Mouse (Mus musculus) limb, embryonic 10.5 days (tissue): ENCODE data around the gene Ctsk. TPM values are rescaled to one million over a fixed set of nuclear protein-coding genes. Genes with fewer than 3 reads are reported as not detected.

ENCODE experiments used
- DNase-seq: peaks from one replicate; pipeline ENCODE4 v3.0.0-alpha.2; 2017; ENCODE audit warnings: low spot score
- H3K27ac ChIP-seq: fragments of 300-500 bp; sonication (generic); 2 replicates; pipeline ENCODE4 v1.5.1; 2016; ENCODE audit warnings: mild to moderate bottlenecking
- H3K27me3 ChIP-seq: fragments of 300-500 bp; sonication (generic); 2 replicates; pipeline ENCODE4 v1.6.1; 2016; ENCODE audit warnings: low read depth, mild to moderate bottlenecking; ENCODE audit not compliant: poor library complexity, severe bottlenecking
- H3K36me3 ChIP-seq: fragments of 300-500 bp; sonication (generic); 2 replicates; pipeline ENCODE4 v1.6.1; 2016; ENCODE audit warnings: mild to moderate bottlenecking, moderate library complexity
- H3K4me1 ChIP-seq: fragments of 300-500 bp; sonication (generic); 2 replicates; pipeline ENCODE4 v1.6.1; 2016
- H3K4me3 ChIP-seq: fragments of 300-500 bp; sonication (generic); 2 replicates; pipeline ENCODE4 v1.5.1; 2016; ENCODE audit warnings: mild to moderate bottlenecking, moderate library complexity
- H3K9me3 ChIP-seq: fragments of 300-500 bp; sonication (generic); replicated peaks from 2 replicates; pipeline ENCODE4 v1.6.1; 2016; ENCODE audit warnings: mild to moderate bottlenecking
- WGBS: fragments of 180-500 bp; shearing (Covaris S2); methylation state at CpG from one replicate; pipeline ENCODE4 v1.1.7; 2016; 5-methylcytosine and 5-hydroxymethylcytosine counted together
- polyA plus RNA-seq: library from polyadenylated mRNA; unstranded; fragments of >200 nt; fragmentation: Nextera tagmentation; extraction: Ambion mirVana; gene quantifications from 2 replicates; pipeline ENCODE4 v1.2.1, GENCODE M21; 2016

Gene Ctsk
- 3.4 and 4.2 TPM in 2 replicates for polyA plus RNA-seq

DNA sequence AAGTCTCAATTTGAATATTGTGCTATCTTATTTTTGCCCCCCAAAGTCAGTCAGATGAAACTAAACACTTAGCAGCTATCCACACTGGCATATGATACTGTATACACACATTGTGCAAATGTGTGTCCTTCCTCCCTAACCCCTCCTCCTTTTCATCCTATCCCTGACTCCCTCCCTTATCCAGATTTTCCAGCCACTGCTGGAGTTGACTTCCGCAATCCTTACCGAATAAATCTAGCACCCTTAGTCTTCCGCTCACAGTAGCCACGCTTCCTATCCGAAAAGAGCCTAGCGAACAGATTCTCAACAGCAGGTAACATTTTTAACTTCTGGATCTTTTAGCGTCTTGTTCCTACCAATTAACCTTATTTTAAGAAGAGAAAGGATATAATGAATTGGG lies at the start of gene Ctsk:
Gene Ctsk, plus strand, starts transcription at position 233 of the 400 bp plus-strand sequence.
- peak within 1 kb of the TSS; percentile 79 for H3K27ac ChIP-seq
- H3K4me3 ChIP-seq = peak within 1 kb of the TSS; percentile 33
- H3K9me3 ChIP-seq = no peaks in the 10 kb centered on the region
- H3K27me3 ChIP-seq = no peaks in the 10 kb centered on the region
- peaks cover 47% of the 10 kb centered on the region for H3K4me1 ChIP-seq
- peaks cover 30% of the 10 kb centered on the region for H3K36me3 ChIP-seq
- DNase-seq = no peak
- 73% methylated on average over 7 of the region's 7 CpGs for WGBS

DNA sequence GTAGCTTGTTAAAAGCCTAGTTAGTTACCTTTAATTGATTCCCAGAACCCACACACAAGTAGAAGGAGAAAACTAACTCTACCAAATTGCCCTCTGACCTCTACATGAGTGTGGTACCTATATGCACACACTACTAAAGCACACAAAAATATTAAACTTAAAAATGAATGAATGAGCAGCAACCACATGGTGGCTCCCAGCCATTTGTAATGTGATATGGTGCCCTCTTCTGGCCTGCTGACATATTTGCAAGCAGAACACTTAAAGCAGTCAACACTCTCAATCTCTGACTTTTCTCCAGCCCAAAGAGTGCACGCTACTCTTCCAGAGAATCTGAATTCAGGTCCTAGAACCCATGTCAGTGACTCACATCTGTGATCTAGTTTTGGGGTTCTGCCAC lies 48.6 kb upstream of the Ctsk start:
- no peaks in the 10 kb centered on the region for H3K9me3 ChIP-seq
- peak; percentile 47 for DNase-seq
- H3K4me3 ChIP-seq = no peak overlapping the region
- no peak overlapping the region for H3K27ac ChIP-seq
- no peaks in the 10 kb centered on the region for H3K4me1 ChIP-seq
- 65% methylated on average over 1 of the region's 1 CpGs for WGBS
- H3K36me3 ChIP-seq = peaks cover 55% of the 10 kb centered on the region
- no peaks in the 10 kb centered on the region for H3K27me3 ChIP-seq

- Histone ChIP-seq H3K4me3 (no peak overlapping the region), H3K4me1 (no peaks in the 10 kb centered on the region), H3K36me3 (peaks cover 55% of the 10 kb centered on the region), H3K27me3 (no peaks in the 10 kb centered on the region), H3K9me3 (no peaks in the 10 kb centered on the region), H3K27ac (no peak overlapping the region)
- DNase-seq = no peak
- whole genome bisulfite sequencing = 96% methylated on average over 3 of the region's 3 CpGs
These were observed 48.1 kb upstream of the Ctsk start for GRCm38 (mm10) chr3:95450915-95451314.

GRCm38 (mm10) chr3:95456367-95456766 lies 42.7 kb upstream of the Ctsk start:
- Histone ChIP-seq H3K36me3 (peaks cover 41% of the 10 kb centered on the region), H3K9me3 (no peaks in the 10 kb centered on the region), H3K27ac (no peak overlapping the region), H3K4me1 (no peaks in the 10 kb centered on the region), H3K4me3 (no peak overlapping the region), H3K27me3 (no peaks in the 10 kb centered on the region)
- no peak for DNase-seq
- WGBS = 96% methylated on average over 5 of the region's 5 CpGs

GRCm38 (mm10) chr3:95457758-95458157 lies 41.3 kb upstream of the Ctsk start:
- H3K36me3 ChIP-seq = peaks cover 40% of the 10 kb centered on the region

GRCm38 (mm10) chr3:95459381-95459780 lies 39.7 kb upstream of the Ctsk start:
- H3K9me3 ChIP-seq = no peaks in the 10 kb centered on the region
- no peak overlapping the region for H3K27ac ChIP-seq
- peaks cover 35% of the 10 kb centered on the region for H3K36me3 ChIP-seq
- DNase-seq = no peak
- H3K27me3 ChIP-seq = no peaks in the 10 kb centered on the region
- no peak overlapping the region for H3K4me3 ChIP-seq
- no peaks in the 10 kb centered on the region for H3K4me1 ChIP-seq
- WGBS = 87% methylated on average over 1 of the region's 1 CpGs

More at GRCm38 (mm10) chr3:95457758-95458157, 41.3 kb upstream of the Ctsk start:
- 85% methylated on average over 3 of the region's 3 CpGs for WGBS
- DNase-seq = no peak
- no peaks in the 10 kb centered on the region for H3K4me1 ChIP-seq
- H3K27me3 ChIP-seq = no peaks in the 10 kb centered on the region
- no peak overlapping the region for H3K27ac ChIP-seq
- H3K9me3 ChIP-seq = no peaks in the 10 kb centered on the region
- no peak overlapping the region for H3K4me3 ChIP-seq

GRCm38 (mm10) chr3:95463852-95464251 lies 35.2 kb upstream of the Ctsk start:
- H3K27ac ChIP-seq = no peak overlapping the region
- no peak overlapping the region for H3K4me3 ChIP-seq
- no peaks in the 10 kb centered on the region for H3K9me3 ChIP-seq
- DNase-seq = no peak
- H3K4me1 ChIP-seq = no peaks in the 10 kb centered on the region
- no peaks in the 10 kb centered on the region for H3K27me3 ChIP-seq
- H3K36me3 ChIP-seq = peaks cover 59% of the 10 kb centered on the region

DNA sequence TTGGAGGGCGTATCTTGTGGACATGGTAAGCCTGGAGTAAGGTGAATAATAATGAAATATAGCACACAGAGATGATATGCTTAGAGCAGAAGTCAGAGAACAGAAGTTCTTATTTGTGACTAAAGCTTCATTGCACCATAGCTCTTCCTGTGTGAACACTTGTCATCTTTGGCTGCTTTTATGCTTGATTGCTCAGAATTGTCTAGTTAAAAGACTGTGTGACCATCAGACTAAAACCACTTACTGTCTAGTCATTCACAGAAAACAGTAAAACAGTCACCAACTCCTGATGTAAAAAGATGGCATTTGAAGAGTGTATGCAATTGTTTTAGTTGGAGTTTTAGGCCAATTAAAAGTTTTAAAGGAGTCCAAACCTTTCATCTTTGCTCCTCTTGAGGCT lies 20.1 kb upstream of the Ctsk start:
- Histone ChIP-seq H3K27ac (no peak overlapping the region), H3K4me1 (no peaks in the 10 kb centered on the region), H3K27me3 (no peaks in the 10 kb centered on the region), H3K9me3 (no peaks in the 10 kb centered on the region), H3K36me3 (peaks cover 89% of the 10 kb centered on the region), H3K4me3 (no peak overlapping the region)
- WGBS = 100% methylated on average over 1 of the region's 1 CpGs
- no peak for DNase-seq

DNA sequence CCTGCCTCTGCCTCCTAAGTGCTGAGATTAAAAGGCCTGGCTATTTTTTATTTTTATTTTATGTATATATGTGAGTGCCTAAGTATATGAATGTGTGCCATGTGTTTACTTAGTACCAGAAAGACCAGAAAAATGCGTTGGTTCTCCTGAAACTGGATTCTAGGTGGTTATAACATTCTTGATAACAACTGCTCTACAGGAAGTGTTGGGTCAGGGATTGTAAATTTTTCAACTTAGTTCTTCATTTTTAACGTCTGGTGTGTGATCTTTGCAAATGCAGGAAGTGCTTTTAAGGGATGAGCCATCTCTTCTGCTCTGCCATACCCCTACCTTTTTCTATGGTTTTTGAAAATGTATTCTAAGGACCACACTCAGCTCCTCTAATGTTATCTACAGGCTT lies 12.6 kb upstream of the Ctsk start:
- WGBS = 91% methylated on average over 2 of the region's 2 CpGs
- no peaks in the 10 kb centered on the region for H3K9me3 ChIP-seq
- DNase-seq = no peak

DNA sequence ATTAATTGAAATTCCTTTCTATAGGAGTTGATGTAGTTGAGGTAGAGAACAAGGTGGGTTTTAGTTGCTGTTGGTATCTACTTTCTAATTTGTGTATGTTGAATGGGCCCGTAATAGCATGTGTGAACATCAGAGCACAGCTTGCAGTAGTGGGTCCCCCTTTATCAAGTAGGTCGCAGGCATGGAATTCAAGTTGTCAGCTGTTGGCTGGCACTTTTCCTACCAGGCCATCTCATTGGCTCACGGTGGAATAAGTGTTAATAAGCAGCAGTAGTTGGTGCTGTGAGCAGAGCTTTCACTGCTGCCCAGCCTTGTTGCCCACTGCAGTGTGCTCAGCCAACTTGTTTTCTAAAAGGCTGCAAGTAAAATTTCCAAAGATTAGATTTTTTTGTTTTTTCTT lies 10.4 kb upstream of the Ctsk start:
- Histone ChIP-seq H3K4me3 (no peak overlapping the region), H3K27ac (no peak overlapping the region), H3K36me3 (peaks cover 94% of the 10 kb centered on the region), H3K27me3 (no peaks in the 10 kb centered on the region), H3K9me3 (no peaks in the 10 kb centered on the region), H3K4me1 (no peaks in the 10 kb centered on the region)
- WGBS = 87% methylated on average over 3 of the region's 3 CpGs
- no peak for DNase-seq

More for the DNA sequence above, 12.6 kb upstream of the Ctsk start:
- Histone ChIP-seq H3K4me3 (no peak overlapping the region), H3K27ac (no peak overlapping the region), H3K36me3 (peaks cover 90% of the 10 kb centered on the region), H3K4me1 (no peaks in the 10 kb centered on the region), H3K27me3 (no peaks in the 10 kb centered on the region)

DNA sequence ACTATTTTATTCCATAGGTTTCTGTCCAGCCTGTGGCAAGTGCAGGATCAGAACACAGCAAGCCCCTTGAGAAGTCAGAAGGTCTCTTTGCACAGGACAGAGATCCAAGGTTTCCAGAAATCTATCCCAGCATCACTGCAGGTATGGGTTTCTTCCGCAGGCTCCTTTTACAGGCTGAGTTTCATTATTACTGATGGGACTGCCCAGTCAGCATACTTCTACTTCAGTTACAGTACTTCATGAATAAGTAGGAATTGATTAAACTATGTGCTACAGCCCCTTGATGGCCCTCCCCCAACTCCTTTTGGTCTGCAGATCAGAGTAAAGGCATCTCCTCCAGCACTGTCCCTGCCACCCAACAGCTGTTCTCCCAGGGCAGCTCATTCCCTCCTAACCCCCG lies 8.8 kb upstream of the Ctsk start:
- Histone ChIP-seq H3K27ac (no peak overlapping the region), H3K4me1 (peaks cover 13% of the 10 kb centered on the region), H3K9me3 (no peaks in the 10 kb centered on the region), H3K4me3 (no peak overlapping the region), H3K36me3 (peaks cover 96% of the 10 kb centered on the region), H3K27me3 (no peaks in the 10 kb centered on the region)
- no peak for DNase-seq
- WGBS = 91% methylated on average over 2 of the region's 2 CpGs

DNA sequence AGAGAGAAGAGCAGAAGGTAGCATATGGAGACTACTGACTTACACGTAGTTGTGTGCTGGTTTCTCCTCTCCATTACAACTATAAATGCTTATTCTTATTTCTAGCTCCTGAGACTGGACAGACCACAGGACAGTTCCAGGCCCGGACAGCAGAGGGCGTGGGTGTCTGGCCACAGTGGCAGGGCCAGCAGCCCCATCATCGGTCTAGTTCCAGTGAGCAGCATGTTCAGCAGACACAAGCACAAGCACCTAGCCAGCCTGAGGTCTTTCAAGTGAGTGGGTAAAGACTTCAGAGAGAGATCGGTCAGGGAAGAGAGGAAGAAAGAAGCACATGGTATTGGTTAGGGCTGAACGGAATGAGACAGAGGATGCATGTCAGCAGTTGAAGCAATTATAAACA lies 4.7 kb upstream of the Ctsk start:
- DNase-seq = peak; percentile 83
- H3K27ac ChIP-seq = peak overlapping the region; percentile 30; the same call in 1 of the 2 replicates
- no peaks in the 10 kb centered on the region for H3K9me3 ChIP-seq
- no peaks in the 10 kb centered on the region for H3K27me3 ChIP-seq
- peaks cover 74% of the 10 kb centered on the region for H3K36me3 ChIP-seq
- peaks cover 31% of the 10 kb centered on the region for H3K4me1 ChIP-seq
- no peak overlapping the region for H3K4me3 ChIP-seq
- WGBS = 52% methylated on average over 6 of the region's 6 CpGs

GRCm38 (mm10) chr3:95498229-95498628 lies 827 bp upstream of the Ctsk start:
- no peaks in the 10 kb centered on the region for H3K27me3 ChIP-seq
- 91% methylated on average over 2 of the region's 2 CpGs for WGBS
- peaks cover 48% of the 10 kb centered on the region for H3K4me1 ChIP-seq
- H3K4me3 ChIP-seq = no peak overlapping the region
- no peak for DNase-seq
- no peaks in the 10 kb centered on the region for H3K9me3 ChIP-seq
- 0 out of 2 replicates have a peak overlapping the region, but pooled peaks have one; percentile 79 for H3K27ac ChIP-seq
- H3K36me3 ChIP-seq = peaks cover 38% of the 10 kb centered on the region

- H3K4me3 ChIP-seq = peak overlapping the region; percentile 33
- 35% methylated on average over 10 of the region's 10 CpGs for WGBS
- H3K9me3 ChIP-seq = no peaks in the 10 kb centered on the region
- H3K4me1 ChIP-seq = peaks cover 41% of the 10 kb centered on the region
- no peaks in the 10 kb centered on the region for H3K27me3 ChIP-seq
- peaks cover 24% of the 10 kb centered on the region for H3K36me3 ChIP-seq
- H3K27ac ChIP-seq = peak overlapping the region; percentile 79
- DNase-seq = peak; percentile 37
These were observed 562 bp downstream of the Ctsk start for GRCm38 (mm10) chr3:95499496-95500140.
